Mouse (Mus musculus) midbrain, embryonic 10.5 days (tissue): ENCODE data around the gene Card10. TPM values are rescaled to one million over a fixed set of nuclear protein-coding genes. Genes with fewer than 3 reads are reported as not detected.

Experiments
- DNase-seq: peaks from one replicate; pipeline ENCODE4 v3.0.0-alpha.2; 2017; ENCODE audit warnings: low spot score
- H3K27ac ChIP-seq: fragments of 300-500 bp; sonication (generic); replicated peaks from 2 replicates; pipeline ENCODE4 v1.5.1; 2016; ENCODE audit warnings: mild to moderate bottlenecking
- H3K27me3 ChIP-seq: fragments of 300-500 bp; sonication (generic); 2 replicates; pipeline ENCODE4 v1.6.1; 2016; ENCODE audit warnings: low read depth, mild to moderate bottlenecking; ENCODE audit not compliant: poor library complexity, severe bottlenecking
- H3K36me3 ChIP-seq: fragments of 300-500 bp; sonication (generic); 2 replicates; pipeline ENCODE4 v1.6.1; 2016; ENCODE audit warnings: mild to moderate bottlenecking, moderate library complexity
- H3K4me1 ChIP-seq: fragments of 300-500 bp; sonication (generic); 2 replicates; pipeline ENCODE4 v1.6.1; 2016
- H3K4me3 ChIP-seq: fragments of 300-500 bp; sonication (generic); 2 replicates; pipeline ENCODE4 v1.5.1; 2016; ENCODE audit warnings: mild to moderate bottlenecking, moderate library complexity
- H3K9me3 ChIP-seq: fragments of 300-500 bp; sonication (generic); replicated peaks from 2 replicates; pipeline ENCODE4 v1.6.1; 2016; ENCODE audit warnings: mild to moderate bottlenecking
- WGBS: fragments of 180-500 bp; shearing (Covaris S2); methylation state at CpG from one replicate; pipeline ENCODE4 v1.1.7; 2016; 5-methylcytosine and 5-hydroxymethylcytosine counted together
- polyA plus RNA-seq: library from polyadenylated mRNA; unstranded; fragments of >200 nt; fragmentation: Nextera tagmentation; extraction: Ambion mirVana; gene quantifications from 2 replicates; pipeline ENCODE4 v1.2.1, GENCODE M21; 2016

The Card10 gene
- polyA plus RNA-seq, 1 experiment from 2014 or later: 2.6 TPM

- peaks cover 19% of the 10 kb centered on the region; the same call in 1 of the 2 replicates for H3K4me1 ChIP-seq
- H3K36me3 ChIP-seq: no peaks in the 10 kb centered on the region
- H3K4me3 ChIP-seq: no peak overlapping the region
- no peak overlapping the region for H3K27ac ChIP-seq
- 84% methylated on average over 12 of the region's 12 CpGs for WGBS
- H3K27me3 ChIP-seq: no peaks in the 10 kb centered on the region
- DNase-seq: no peak
- no peaks in the 10 kb centered on the region for H3K9me3 ChIP-seq
These were observed 72.4 kb downstream of the Card10 start for GRCm38 (mm10) chr15:78730315-78731049.

- no peak for DNase-seq
- H3K27me3 ChIP-seq: peaks cover 6% of the 10 kb centered on the region; the same call in 1 of the 2 replicates
- no peak overlapping the region for H3K27ac ChIP-seq
- 71% methylated on average over 7 of the region's 7 CpGs for WGBS
- peaks cover 12% of the 10 kb centered on the region; the same call in 1 of the 2 replicates for H3K4me1 ChIP-seq
- H3K4me3 ChIP-seq: no peak overlapping the region
- H3K9me3 ChIP-seq: no peaks in the 10 kb centered on the region
- H3K36me3 ChIP-seq: no peaks in the 10 kb centered on the region
These were observed 76.1 kb downstream of the Card10 start for GRCm38 (mm10) chr15:78726697-78727096.

Other genes starting within 250 kb of the Card10 start
- 9.1 and 9.5 TPM in 2 replicates for gene Rac2, start 230.3 kb downstream of the Card10 start, polyA plus RNA-seq
- gene Cyth4, start 206.0 kb downstream of the Card10 start, polyA plus RNA-seq: 5.9 and 6.7 TPM in 2 replicates
- 0.23 and 0.26 TPM in 2 replicates for gene Elfn2, start 84.3 kb downstream of the Card10 start, polyA plus RNA-seq
- gene Mfng, start 29.6 kb downstream of the Card10 start, polyA plus RNA-seq: 81.5 and 121 TPM in 2 replicates
- 12.9 and 14.3 TPM in 2 replicates for gene Cdc42ep1, start 39.6 kb upstream of the Card10 start, polyA plus RNA-seq
- gene Lgals2, start 52.5 kb upstream of the Card10 start, polyA plus RNA-seq: not detected in 2 replicates
- gene Gga1, start 74.1 kb upstream of the Card10 start, polyA plus RNA-seq: 47.1 and 52.8 TPM in 2 replicates
- 0.12 TPM in 1 of 2 replicates, not detected in the other for gene Gm49510, start 96.6 kb upstream of the Card10 start, polyA plus RNA-seq
- gene Sh3bp1, start 96.7 kb upstream of the Card10 start, polyA plus RNA-seq: 16.5 and 18.7 TPM in 2 replicates
- 27.3 and 29.8 TPM in 2 replicates for gene Pdxp, start 110.9 kb upstream of the Card10 start, polyA plus RNA-seq
- 341 and 392 TPM in 2 replicates for gene Lgals1, start 123.7 kb upstream of the Card10 start, polyA plus RNA-seq
- 62.7 and 71.2 TPM in 2 replicates for gene Nol12, start 131.9 kb upstream of the Card10 start, polyA plus RNA-seq
- gene Triobp, start 144.7 kb upstream of the Card10 start, polyA plus RNA-seq: 39.7 and 39.8 TPM in 2 replicates
- gene H1f0, start 225.4 kb upstream of the Card10 start, polyA plus RNA-seq: 421 and 499 TPM in 2 replicates
- gene Galr3, start 238.8 kb upstream of the Card10 start, polyA plus RNA-seq: not detected in 2 replicates